Mouse (Mus musculus) ES-Bruce4 (cell line): ENCODE data around the gene Sympk.

Source experiments
- CTCF ChIP-seq: IDR thresholded peaks from one replicate; pipeline ENCODE4 v1.8.1; 2011; ENCODE audit warnings: low read depth, low read length
- POLR2A ChIP-seq: IDR thresholded peaks from one replicate; pipeline ENCODE4 v1.8.1; 2011; ENCODE audit warnings: low read length; ENCODE audit not compliant: insufficient read depth

- TF ChIP-seq CTCF (no peak), POLR2A (no peak)
Observed at GRCm38 (mm10) chr7:19007026-19007977, 16.9 kb upstream of the Sympk start.
